20 mouse cellular contexts compared by ENCODE assay signal in genomic region chr11:53773087-53773486, GRCm38 (mm10). TPM values are rescaled to one million over a fixed set of nuclear protein-coding genes. Genes with fewer than 3 reads are reported as not detected.
DNase-seq lines count a peak whose midpoint lies in the region; TF ChIP-seq lines count a peak whose summit lies in the region.
"Had no signal": no experiment of that assay in that cellular context is flagged by ENCODE, and none has a peak within 500 bp of the region (broad histone marks: within the 10 kb centered on the region; RNA-seq: fewer than 3 reads in every experiment).

TSS of gene Gm17334 (minus strand) at chr11:53773187.

- TF ChIP-seq RAD21 in CH12.LX (IDR thresholded peaks at IDR 0.05; ENCODE audit: low read depth, low read length) = no peak

- H3K9ac ChIP-seq in liver, adult 2 months (ENCODE audit: low read depth, low read length) = peak within 1 kb of the TSS; percentile 50
- peak within 1 kb of the TSS; percentile 78; the same call in 1 of the 2 replicates for H3K9ac ChIP-seq in CH12.LX (ENCODE audit: insufficient read depth, low read depth)
- H3K9ac ChIP-seq: forebrain, embryonic 15.5 days; hindbrain, embryonic 12.5 days; neural tube, embryonic 13.5 days had no signal

- peaks cover 16% of the 10 kb centered on the region for H3K4me1 ChIP-seq in liver, adult 2 months (ENCODE audit: control insufficient read depth, insufficient read depth, low read length)
- peaks cover 31 to 62% of the 10 kb centered on the region in 2 experiments for H3K4me1 ChIP-seq in CH12.LX (ENCODE audit: control insufficient read depth in 1 of 2, insufficient read depth in 2 of 2)
- H3K4me1 ChIP-seq in bone marrow macrophage, adult 2 months (ENCODE audit: control insufficient read depth, insufficient read depth, low read length) = peaks cover 48% of the 10 kb centered on the region
- H3K4me1 ChIP-seq in midbrain, embryonic 10.5 days = peaks cover 20% of the 10 kb centered on the region

- H3K36me3 ChIP-seq in liver, adult 2 months (ENCODE audit: control insufficient read depth, insufficient read depth, low read length) = peaks cover 35% of the 10 kb centered on the region
- H3K36me3 ChIP-seq in CH12.LX (replicated peaks in 1 of 2; ENCODE audit: control insufficient read depth in 1 of 2, insufficient read depth in 1 of 2, low read length in 1 of 2) = peaks cover 64 to 70% of the 10 kb centered on the region in 2 experiments
- peaks cover 55% of the 10 kb centered on the region for H3K36me3 ChIP-seq in macrophage (ENCODE audit: inconsistent target)
- H3K36me3 ChIP-seq in midbrain, embryonic 10.5 days = no peaks in the 10 kb centered on the region
- H3K36me3 ChIP-seq: forebrain, embryonic 15.5 days; hindbrain, embryonic 12.5 days had no signal

- DNase-seq in liver, adult 2 months (ENCODE audit: extremely low read depth, low read depth, low spot score) = no peak
- DNase-seq in liver (no peak), CH12.LX (ENCODE audit: extremely low read depth) (no peak)
- no peak for DNase-seq in midbrain, embryonic 10.5 days (ENCODE audit: low spot score)
- no peak for DNase-seq in adrenal gland, adult 8-10 months
- DNase-seq: cerebellum, postnatal 36 days; kidney, postnatal 14 days; lung, adult 18-20 months; right cerebral cortex, postnatal 25 days; thymus, adult 18-20 months had no signal

- H3K27ac ChIP-seq in liver, adult 2 months (replicated peaks; ENCODE audit: insufficient read depth, low read depth, low read length) = peak within 1 kb of the TSS; percentile 30; the same call in 1 of the 2 replicates
- H3K27ac ChIP-seq in CH12.LX (ENCODE audit: insufficient read depth, low read depth) = no peak within 1 kb of the TSS
- H3K27ac ChIP-seq in bone marrow macrophage, adult 2 months (ENCODE audit: insufficient read depth, low read depth, low read length) = peak within 1 kb of the TSS; percentile 5; the same call in 1 of the 2 replicates
- H3K27ac ChIP-seq in macrophage = no peak within 1 kb of the TSS
- H3K27ac ChIP-seq in midbrain, embryonic 10.5 days (replicated peaks) = no peak within 1 kb of the TSS
- H3K27ac ChIP-seq: forebrain, embryonic 15.5 days; hindbrain, embryonic 12.5 days; left cerebral cortex, adult 2 months; neural tube, embryonic 13.5 days had no signal

- no peak for TF ChIP-seq EP300 in CH12.LX (IDR thresholded peaks at IDR 0.05; ENCODE audit: low read length)

- 78% methylated on average over 5 of the region's 5 CpGs for WGBS in liver, adult 2 months
- 92% methylated on average over 5 of the region's 5 CpGs for WGBS in macrophage (ENCODE audit: missing documents)
- 91% methylated on average over 5 of the region's 5 CpGs for WGBS in midbrain, embryonic 10.5 days

- peak within 1 kb of the TSS; percentile 68 for H3K4me2 ChIP-seq in CH12.LX (ENCODE audit: insufficient read depth, low read depth, poor library complexity, severe bottlenecking)
- H3K4me2 ChIP-seq: forebrain, embryonic 15.5 days; hindbrain, embryonic 12.5 days; neural tube, embryonic 13.5 days had no signal

- no peaks in the 10 kb centered on the region for H3K9me3 ChIP-seq in CH12.LX (replicated peaks; ENCODE audit: low read length)
- H3K9me3 ChIP-seq in midbrain, embryonic 10.5 days (replicated peaks) = no peaks in the 10 kb centered on the region
- H3K9me3 ChIP-seq: forebrain, embryonic 15.5 days; G1E; hindbrain, embryonic 12.5 days; neural tube, embryonic 13.5 days had no signal

- TF ChIP-seq POLR2A in liver, adult 2 months (IDR thresholded peaks at IDR 0.05; ENCODE audit: extremely low read depth, insufficient read depth, low read length) = no peak
- no peak for TF ChIP-seq POLR2A in CH12.LX (IDR thresholded peaks at IDR 0.05; ENCODE audit: low read depth, low read length)
- TF ChIP-seq POLR2A in bone marrow macrophage, adult 2 months (IDR thresholded peaks at IDR 0.05; ENCODE audit: borderline replicate concordance, low read depth, low read length) = no peak

- no peak for TF ChIP-seq CTCF in liver, adult 2 months (IDR thresholded peaks at IDR 0.05; ENCODE audit: low read depth, low read length)
- no peak for TF ChIP-seq CTCF in CH12.LX (conservative IDR thresholded peaks at IDR 0.05 in 1 of 2, IDR thresholded peaks at IDR 0.05 in 1 of 2; ENCODE audit: low read depth in 2 of 2, low read length in 2 of 2)
- no peak for TF ChIP-seq CTCF in bone marrow macrophage, adult 2 months (IDR thresholded peaks at IDR 0.05; ENCODE audit: low read depth, low read length)

- no peaks in the 10 kb centered on the region for H3K27me3 ChIP-seq in liver, adult 2 months (ENCODE audit: control insufficient read depth, insufficient read depth, low read length)
- no peaks in the 10 kb centered on the region for H3K27me3 ChIP-seq in CH12.LX (replicated peaks)
- peaks cover 54% of the 10 kb centered on the region for H3K27me3 ChIP-seq in midbrain, embryonic 10.5 days (ENCODE audit: low read depth, poor library complexity, severe bottlenecking)

- dilution Hi-C loops in CH12.LX (cut with MboI; ENCODE audit: extremely low pct_ligation_motif_present, extremely low pct_unique_long_range_greater_than_20kb, low sequenced_read_pairs) = no loop called here

- H3K79me2 ChIP-seq in liver, adult 2 months (ENCODE audit: control insufficient read depth, insufficient read depth, low read length) = no peaks in the 10 kb centered on the region; the same call in 1 of the 2 replicates
- peaks cover 55% of the 10 kb centered on the region for H3K79me2 ChIP-seq in CH12.LX (replicated peaks; ENCODE audit: control insufficient read depth, extremely low read depth, insufficient read depth, poor library complexity, severe bottlenecking)
- peaks cover 70% of the 10 kb centered on the region for H3K79me2 ChIP-seq in macrophage (ENCODE audit: inconsistent target)

- peak within 1 kb of the TSS; percentile 24 for H3K4me3 ChIP-seq in liver, adult 2 months (ENCODE audit: insufficient read depth, low read depth, low read length)
- H3K4me3 ChIP-seq in CH12.LX (replicated peaks in 1 of 3; ENCODE audit: low read depth in 2 of 3, low read length in 2 of 3, poor library complexity in 1 of 3) = peak within 1 kb of the TSS; percentile 21 to 98 (median 93)
- H3K4me3 ChIP-seq in bone marrow macrophage, adult 2 months (ENCODE audit: insufficient read depth, low read length) = peak within 1 kb of the TSS; percentile 34
- peak within 1 kb of the TSS; percentile 93; the same call in 1 of the 2 replicates for H3K4me3 ChIP-seq in macrophage (ENCODE audit: inconsistent target)
- no peak within 1 kb of the TSS for H3K4me3 ChIP-seq in midbrain, embryonic 10.5 days
- H3K4me3 ChIP-seq: erythroblast, embryonic 14.5 days; forebrain, embryonic 15.5 days; hindbrain, embryonic 12.5 days; left cerebral cortex, adult 2 months; neural tube, embryonic 13.5 days had no signal

- in situ Hi-C loops in CH12.LX (cut with MboI; ENCODE audit: low pct_ligation_motif_present, low pct_unique_long_range_greater_than_20kb, low sequenced_read_pairs) = no loop called here

TF ChIP-seq in CH12.LX, 34 proteins besides CTCF, POLR2A, EP300 and RAD21:
- TF ChIP-seq RCOR1 (conservative IDR thresholded peaks at IDR 0.05; ENCODE audit: low read depth, low read length) = no peak
- no peak for TF ChIP-seq SMC3 (IDR thresholded peaks at IDR 0.05; ENCODE audit: low read depth, low read length)
- TF ChIP-seq POLR2AphosphoS2 (IDR thresholded peaks at IDR 0.05; ENCODE audit: low read depth, low read length) = no peak
- no peak for TF ChIP-seq IRF4 (IDR thresholded peaks at IDR 0.05; ENCODE audit: low read depth, low read length)
- TF ChIP-seq ZC3H11A (IDR thresholded peaks at IDR 0.05; ENCODE audit: low read depth, low read length) = no peak
- no peak for TF ChIP-seq SIN3A (IDR thresholded peaks at IDR 0.05; ENCODE audit: low read length)
- no peak for TF ChIP-seq PAX5 (IDR thresholded peaks at IDR 0.05; ENCODE audit: low read length)
- TF ChIP-seq USF1 (IDR thresholded peaks at IDR 0.05; ENCODE audit: low read depth, low read length) = no peak
- TF ChIP-seq ELF1 (IDR thresholded peaks at IDR 0.05; ENCODE audit: low read depth, low read length) = no peak
- no peak for TF ChIP-seq MEF2A (IDR thresholded peaks at IDR 0.05; ENCODE audit: borderline replicate concordance, low read depth, low read length)
- TF ChIP-seq CHD2 (IDR thresholded peaks at IDR 0.05; ENCODE audit: low read length) = no peak
- TF ChIP-seq MAFK (IDR thresholded peaks at IDR 0.05; ENCODE audit: insufficient replicate concordance, low read length) = no peak
- TF ChIP-seq HCFC1 (IDR thresholded peaks at IDR 0.05; ENCODE audit: low read depth, low read length) = no peak
- TF ChIP-seq JUN (IDR thresholded peaks at IDR 0.05; ENCODE audit: insufficient read depth, low read depth, low read length) = no peak
- TF ChIP-seq CHD1 (IDR thresholded peaks at IDR 0.05; ENCODE audit: low read depth, low read length) = no peak; the same call in 1 of the 2 replicates
- TF ChIP-seq USF2 (conservative IDR thresholded peaks at IDR 0.05; ENCODE audit: low read depth, low read length) = no peak

RNA-seq across cellular contexts. Expression of gene Gm17334, which starts in this region (rescaled TPM):
- not detected in 2 replicates for total RNA-seq in liver, adult 2 months (2014; rRNA removed)
- polyA plus RNA-seq in liver, adult 2 months (2012; rRNA removed) = 0.16 TPM in 1 of 2 replicates, not detected in the other
- total RNA-seq in CH12.LX (2012; rRNA removed) (0.71 and 0.72 TPM in 2 replicates), CH12.LX (2014; rRNA removed) (not detected in 2 replicates)
- polyA plus RNA-seq in CH12.LX (2012; ENCODE audit: insufficient read length, low read depth) (0.47 and 0.57 TPM in 2 replicates), macrophage (2018) (not detected in 3 replicates)
- polyA plus RNA-seq in bone marrow macrophage, adult 2 months (2012; ENCODE audit: insufficient read depth, insufficient read length, missing spikeins) = not detected in 2 replicates
- 1 to 10 TPM in 12 of 26 experiments, under 1 TPM in 2, not detected in 12; 0.88 to 3.4 (median 1.3) TPM for total RNA-seq in macrophage (2018; cell fraction: chromatin; rRNA removed)
- under 1 TPM in 8 of 26 experiments, not detected in 18; 0.14 to 0.42 (median 0.19) TPM for total RNA-seq in macrophage (2018; cell fraction: cytosol; rRNA removed)
- 1 to 10 TPM in 12 of 26 experiments, under 1 TPM in 3, not detected in 11; 0.53 to 5.5 (median 1.5) TPM for total RNA-seq in macrophage (2018; cell fraction: nucleus; rRNA removed)
- not detected in 2 replicates for polyA plus RNA-seq in midbrain, embryonic 10.5 days (2016; fragmentation: Nextera tagmentation; extraction: Ambion mirVana)
- 1 to 10 TPM in 2 of 4 experiments, under 1 TPM in 2; 0.84 to 1.5 (median 1.1) TPM for total RNA-seq in adrenal gland, adult 8-10 months (2022)
- total RNA-seq: G1E had no signal
- polyA plus RNA-seq: erythroblast, embryonic 14.5 days; forebrain, embryonic 15.5 days; G1E; heart, embryonic 14.5 days; hindbrain, embryonic 12.5 days; limb, embryonic 11.5 days; neural tube, embryonic 13.5 days had no signal

Comparison
In these comparisons a context has a peak if more than half of its experiments do, and no peak if none do; other contexts are left out.
1. H3K27ac ChIP-seq: peak in liver, adult 2 months (single experiment) and bone marrow macrophage, adult 2 months (single experiment); none in CH12.LX (single experiment), macrophage (single experiment) and midbrain, embryonic 10.5 days (single experiment).